Mouse (Mus musculus) fibroblast of lung, adult 2 months (primary cell): Measurements from ENCODE around the gene Dusp14.

Experiments
- DNase-seq: peaks from one replicate; pipeline ENCODE4 v3.0.0-alpha.2; 2011; ENCODE audit warnings: low read depth

Dusp14 gene

DNA sequence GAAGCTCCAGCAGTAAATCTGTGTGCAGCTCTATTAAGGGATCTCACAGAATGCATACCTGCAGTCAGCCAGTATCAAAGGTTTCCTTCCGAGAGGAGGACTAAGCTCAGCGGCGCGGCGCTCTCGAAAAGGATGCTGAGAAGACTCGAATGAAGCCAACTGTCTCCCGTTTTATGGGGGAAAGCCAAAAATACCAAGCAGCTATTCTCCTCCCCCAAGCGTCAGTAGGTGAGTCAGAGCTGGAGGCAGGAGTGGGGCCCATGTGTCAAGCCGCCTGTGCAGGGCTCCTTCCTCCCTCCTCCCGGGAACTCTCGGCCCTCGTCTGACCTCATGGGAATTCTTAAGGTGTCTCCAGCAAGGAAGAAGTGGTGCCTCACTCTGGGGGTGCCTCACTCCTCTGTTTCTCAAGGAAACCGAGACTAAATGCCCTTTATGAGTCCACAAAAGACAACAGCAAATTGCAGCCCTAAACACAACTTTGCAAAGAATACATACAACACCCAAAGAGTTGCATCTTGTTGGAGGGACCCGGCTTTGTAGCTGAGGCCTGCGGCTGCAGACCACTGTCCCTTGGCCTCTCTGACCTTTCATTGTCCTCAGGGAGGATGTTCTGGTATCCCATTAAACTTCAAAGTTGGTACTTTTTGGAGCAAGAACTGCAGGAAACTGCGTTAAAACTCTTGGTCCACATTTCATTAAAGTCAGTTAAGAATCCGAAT lies 2.0 kb downstream of the Dusp14 start:
- no peak for DNase-seq

GRCm38 (mm10) chr11:84066071-84066481 lies 3.0 kb downstream of the Dusp14 start:
- DNase-seq, result no peak

- no peak for DNase-seq
Measured at GRCm38 (mm10) chr11:84063631-84064209, 5.3 kb downstream of the Dusp14 start.

DNA sequence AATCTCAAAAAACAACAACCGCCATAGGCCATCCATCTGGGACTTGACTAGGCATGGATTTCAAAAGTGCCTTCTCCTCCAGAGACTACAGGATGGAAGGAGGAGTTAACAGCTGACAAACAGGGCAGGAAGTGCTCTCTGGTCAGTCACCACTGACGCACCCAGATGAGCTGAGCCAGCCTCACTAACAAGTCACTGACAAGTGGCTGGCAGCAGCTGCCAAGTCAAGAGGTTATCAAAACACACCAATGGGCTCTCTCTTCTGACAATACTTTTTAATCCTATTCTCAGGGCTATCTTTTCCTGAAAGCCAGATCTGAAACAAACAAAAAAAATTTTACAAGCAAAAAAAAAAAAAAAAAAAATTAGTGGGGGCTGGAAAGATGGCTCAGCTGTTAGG lies 6.3 kb downstream of the Dusp14 start:
- no peak for DNase-seq

DNA sequence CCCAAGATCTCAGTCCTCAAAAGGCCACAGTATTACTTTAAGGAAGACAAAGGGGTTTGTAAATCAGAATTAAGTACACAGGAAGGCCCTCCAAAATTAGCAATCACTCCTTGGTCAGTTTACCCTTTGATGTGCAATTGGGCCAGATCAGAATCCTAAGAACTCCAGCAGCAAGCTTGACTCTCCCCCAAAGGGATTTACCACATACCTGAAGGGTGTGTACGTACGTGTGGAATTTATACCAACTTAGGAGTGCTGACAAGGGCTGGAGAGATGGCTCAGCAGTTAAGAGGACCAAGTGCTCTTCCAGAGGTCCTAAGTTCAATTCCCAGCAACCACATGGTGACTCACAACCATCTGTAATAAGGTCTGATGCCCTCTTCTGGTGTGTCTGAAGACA lies 7.2 kb downstream of the Dusp14 start:
- no peak for DNase-seq

DNA sequence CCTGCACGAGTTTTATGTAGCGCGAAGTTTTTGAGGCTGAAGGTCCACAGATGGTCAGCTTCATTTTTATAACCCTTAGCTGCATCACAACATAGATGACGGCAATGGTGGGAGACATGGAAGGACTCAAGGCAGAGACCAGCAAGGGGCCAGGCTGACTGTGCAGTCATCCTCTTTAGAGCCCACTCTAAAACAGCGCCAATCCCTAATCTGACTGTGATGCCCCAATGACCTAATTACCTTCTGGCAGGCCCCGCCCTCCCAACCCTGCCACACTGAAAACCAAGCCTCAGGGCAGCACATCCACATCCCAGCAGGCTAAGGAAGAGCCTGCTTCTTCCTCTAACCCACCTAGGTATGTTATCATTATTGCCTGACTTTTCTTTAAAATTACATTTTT lies 8.4 kb downstream of the Dusp14 start:
- no peak for DNase-seq

DNA sequence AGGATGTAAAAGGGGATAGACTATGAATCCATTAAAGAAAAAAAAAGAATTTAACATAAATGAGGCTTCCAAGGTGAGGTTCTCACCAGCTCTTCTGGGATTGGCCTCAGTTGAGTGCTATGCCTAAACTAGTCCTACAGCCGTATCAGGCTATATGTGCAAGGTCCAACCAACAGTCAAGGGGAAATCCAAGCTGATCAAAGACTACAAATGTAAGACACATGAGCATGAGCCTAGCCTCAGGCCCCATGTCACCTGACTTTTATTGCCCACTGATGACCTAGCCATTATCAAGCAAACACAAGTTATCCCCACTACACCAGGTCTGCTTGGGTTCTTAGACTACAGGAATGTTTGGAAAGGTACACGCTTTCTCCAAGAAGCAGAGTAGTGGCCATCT lies 9.3 kb downstream of the Dusp14 start:
- DNase-seq, result no peak

DNA sequence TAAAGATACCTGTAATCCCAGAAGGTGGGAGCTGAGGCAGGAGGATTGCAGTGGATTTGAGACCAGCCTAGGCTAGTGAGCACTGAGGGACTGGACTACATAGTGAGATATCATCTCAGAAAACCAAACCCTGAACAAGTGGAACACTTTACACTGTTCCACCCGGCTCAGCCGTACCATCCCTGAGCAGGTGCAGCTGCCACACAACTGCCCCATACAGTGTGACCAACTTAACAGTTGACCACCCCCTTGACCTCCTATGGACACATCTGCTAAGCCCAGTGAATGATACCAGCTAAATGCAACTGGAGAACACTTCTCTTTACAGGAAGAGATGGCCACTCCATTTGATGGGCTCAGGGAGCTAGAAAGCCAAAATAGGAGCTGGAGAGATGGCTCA lies 11.6 kb downstream of the Dusp14 start:
- no peak for DNase-seq

DNA sequence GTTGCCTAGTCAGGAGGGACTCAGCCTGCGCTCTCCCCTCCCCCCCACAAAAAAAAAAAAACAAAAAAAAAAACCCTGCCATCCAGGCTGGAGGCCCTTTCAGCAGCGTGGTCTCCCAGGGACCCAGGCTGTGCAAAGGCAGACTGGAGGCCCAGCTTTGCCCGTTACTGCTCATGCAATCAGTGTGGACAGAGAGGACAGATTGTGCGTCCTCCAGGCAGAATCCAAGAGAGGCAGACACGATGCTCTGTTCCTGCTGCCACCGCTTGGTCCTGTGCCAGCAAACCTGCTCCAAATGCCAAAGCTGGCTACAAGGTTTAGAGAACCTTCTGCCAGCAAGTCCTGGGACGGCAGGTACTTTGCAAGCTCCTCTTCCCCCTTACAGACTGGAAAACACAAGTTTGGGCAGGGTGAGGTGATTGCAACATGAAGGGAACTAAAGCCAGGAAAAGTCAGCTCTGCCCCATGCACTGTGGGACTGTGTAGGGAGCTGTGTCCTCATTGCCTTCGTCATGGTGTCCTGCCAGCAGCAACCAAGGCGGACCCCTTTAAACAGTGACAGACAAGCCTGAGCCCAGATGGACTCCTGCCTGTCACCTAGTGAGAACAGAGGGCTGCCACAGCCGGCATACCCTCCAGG lies 15.4 kb downstream of the Dusp14 start:
- no peak for DNase-seq

DNA sequence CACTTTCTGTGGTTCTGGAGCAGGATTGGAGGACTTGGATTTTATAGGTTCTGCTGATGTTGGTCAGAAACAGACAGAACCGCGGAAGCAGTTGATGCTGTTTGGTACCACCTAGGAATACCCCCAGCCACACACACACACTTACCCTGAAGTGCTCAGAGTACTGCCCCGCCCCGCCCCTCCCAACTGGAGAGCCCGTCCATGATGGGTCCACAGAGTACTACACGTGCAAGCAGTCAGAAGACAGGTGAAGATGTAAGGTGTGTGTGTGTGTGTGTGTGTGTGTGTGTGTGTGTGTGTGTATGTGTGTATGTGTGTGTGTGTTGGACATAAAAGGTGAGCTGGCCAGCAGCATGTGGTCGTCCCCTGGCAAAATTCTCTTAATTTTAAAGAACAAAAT lies 16.0 kb downstream of the Dusp14 start:
- DNase-seq, result no peak

DNA sequence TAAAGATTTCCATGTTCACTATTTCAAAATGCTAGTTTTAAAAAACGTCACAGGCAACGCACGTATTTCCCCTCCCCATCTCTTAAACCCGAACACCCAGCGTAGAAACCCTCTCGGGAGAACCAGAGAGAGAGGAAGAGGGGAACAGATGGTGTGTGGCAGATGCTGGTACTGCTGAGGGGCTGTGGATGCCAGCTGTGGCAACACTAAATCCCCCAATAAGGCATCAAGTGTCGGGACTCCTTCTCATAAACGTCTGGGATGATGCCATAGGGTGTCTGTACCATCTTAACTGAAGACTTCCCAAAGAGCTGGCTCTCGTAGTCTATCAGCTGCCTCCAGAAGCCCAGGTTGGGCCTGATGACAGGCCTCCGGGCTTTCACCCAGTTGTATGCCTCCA lies 20.6 kb downstream of the Dusp14 start:
- no peak for DNase-seq

DNA sequence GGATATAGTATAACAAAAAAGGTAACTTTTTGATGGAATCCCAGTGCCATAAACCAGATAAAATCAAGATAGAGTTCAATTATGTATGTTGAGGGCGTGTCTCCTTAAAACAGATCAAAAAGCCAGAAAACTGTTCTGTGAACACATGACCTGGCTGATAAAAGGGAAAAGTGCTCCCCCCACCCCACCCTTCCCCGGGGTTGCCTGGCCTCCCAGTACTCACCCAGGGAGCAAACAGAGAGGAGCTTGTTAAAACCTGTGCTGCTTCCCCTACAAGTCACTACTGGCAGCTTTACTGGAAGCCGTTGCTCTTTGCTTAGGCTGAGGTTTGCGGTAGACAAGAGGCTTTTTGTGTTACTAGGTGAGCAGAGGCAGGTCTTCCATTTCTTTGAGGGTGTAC lies 21.8 kb downstream of the Dusp14 start:
- no peak for DNase-seq

DNA sequence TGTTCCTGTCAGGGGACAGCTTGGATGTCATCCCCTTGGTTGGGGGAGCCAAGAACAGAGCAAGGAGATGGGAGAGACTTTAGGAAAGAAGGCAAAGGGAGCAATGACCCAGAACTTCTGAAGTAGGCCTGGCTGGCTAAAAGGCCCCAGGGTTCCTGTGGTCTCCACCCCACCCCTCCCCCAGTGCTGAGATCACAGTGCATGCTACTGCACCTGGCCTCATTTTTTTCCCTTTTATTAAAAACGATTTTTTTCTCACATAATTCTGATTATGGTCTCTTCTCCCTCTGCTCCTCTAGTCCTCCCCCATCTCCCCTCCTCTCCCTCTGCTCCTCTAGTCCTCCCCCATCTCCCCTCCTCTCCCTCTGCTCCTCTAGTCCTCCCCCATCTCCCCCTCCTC lies 24.1 kb downstream of the Dusp14 start:
- no peak for DNase-seq

DNA sequence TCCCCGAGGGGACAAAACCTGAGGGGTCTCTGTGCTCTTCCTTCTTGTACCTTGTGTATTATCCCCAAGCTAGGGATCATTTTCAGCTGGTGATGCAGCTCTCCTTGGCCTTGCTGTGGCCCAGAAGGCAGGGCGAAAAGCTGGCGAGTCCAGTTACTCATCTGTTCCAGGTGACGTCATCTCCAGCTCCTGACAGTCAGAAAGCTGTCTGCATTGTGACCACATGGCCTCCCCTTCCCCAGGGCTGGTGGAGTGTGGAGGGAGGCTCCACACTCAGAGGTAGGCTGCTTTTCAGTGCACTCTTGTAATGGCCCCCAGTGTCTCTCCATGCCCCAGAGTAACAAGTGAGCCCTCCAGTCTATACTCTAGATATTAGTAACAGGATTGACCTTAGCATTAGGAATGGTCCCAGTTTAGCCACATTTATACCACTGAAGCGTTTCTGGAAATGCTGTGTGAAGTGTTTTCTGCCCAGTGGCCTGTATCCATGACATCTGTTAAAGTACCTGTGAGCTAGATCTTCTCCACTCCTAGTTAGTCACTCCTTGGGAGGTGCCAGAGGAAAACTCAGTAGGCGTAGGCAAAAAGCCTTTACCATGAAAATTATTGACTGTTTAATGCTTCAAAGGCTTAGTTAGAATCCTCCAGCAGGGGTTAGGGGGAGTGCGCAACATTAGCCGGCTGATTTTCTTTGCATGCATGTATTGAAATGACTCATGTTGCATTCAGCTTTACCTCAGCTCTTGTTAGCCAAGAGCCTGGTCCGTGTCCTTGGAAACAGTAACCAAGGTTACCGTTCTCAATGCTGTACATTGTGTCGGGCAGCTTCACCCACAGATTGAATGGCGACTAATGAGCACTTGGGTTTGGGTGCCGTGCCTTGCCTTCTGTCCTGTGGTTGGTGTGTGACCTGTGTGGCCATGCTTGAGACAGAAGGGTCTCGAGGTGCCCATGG lies 26.0 kb downstream of the Dusp14 start:
- DNase-seq, result peak; percentile 37

GRCm38 (mm10) chr11:84040621-84041020 lies 28.4 kb downstream of the Dusp14 start:
- no peak for DNase-seq

- no peak for DNase-seq
Measured at GRCm38 (mm10) chr11:84033671-84034070, 35.4 kb downstream of the Dusp14 start.

DNA sequence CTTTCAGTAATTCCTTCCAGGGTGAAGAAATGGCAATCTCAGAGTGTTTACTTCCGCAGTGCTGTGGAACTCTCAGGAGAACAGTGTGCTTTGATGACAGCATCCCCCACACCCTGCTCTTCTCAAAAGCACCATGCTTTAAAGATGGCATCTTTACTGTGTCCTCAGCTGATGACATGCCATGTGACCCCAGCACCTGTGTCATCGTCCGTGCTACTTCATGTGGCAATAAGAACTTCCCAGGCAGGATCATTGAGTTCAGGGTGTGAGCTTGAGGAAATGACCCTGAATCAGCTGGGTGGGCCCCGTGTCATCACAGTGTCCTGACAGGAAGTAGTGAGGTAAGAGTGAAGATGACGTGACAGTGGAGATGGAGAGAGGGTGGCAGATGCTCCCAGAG lies 36.5 kb downstream of the Dusp14 start:
- no peak for DNase-seq

DNA sequence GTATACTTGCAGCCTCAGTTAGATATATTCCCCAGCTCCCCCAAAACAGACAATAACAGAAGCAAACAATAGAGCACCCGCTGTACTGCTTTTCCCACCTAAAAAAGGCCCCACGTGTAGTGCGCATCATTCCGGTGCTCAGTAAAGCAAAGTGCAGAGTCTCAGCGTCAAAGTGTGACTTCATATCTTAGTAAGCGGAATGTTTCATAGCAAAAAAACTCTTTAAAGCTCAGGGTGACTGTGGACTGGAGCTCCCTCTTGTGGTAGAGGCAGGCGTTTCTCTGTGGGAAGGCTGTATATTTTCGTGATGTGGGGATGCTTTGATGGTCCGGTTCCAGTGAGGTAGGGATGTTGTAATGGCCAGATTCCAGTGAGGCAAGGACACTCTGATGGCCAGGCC lies 37.1 kb downstream of the Dusp14 start:
- DNase-seq, result no peak

- DNase-seq, result peak; percentile 77
Measured at GRCm38 (mm10) chr11:84028271-84029028, 40.6 kb downstream of the Dusp14 start.

- peak; percentile 25 for DNase-seq
Measured at GRCm38 (mm10) chr11:84027231-84027630, 41.8 kb downstream of the Dusp14 start.

- no peak for DNase-seq
Measured at GRCm38 (mm10) chr11:84016810-84017508, 52.1 kb downstream of the Dusp14 start.
